10 mouse cellular contexts compared by ENCODE assay signal in the genomic region with DNA sequence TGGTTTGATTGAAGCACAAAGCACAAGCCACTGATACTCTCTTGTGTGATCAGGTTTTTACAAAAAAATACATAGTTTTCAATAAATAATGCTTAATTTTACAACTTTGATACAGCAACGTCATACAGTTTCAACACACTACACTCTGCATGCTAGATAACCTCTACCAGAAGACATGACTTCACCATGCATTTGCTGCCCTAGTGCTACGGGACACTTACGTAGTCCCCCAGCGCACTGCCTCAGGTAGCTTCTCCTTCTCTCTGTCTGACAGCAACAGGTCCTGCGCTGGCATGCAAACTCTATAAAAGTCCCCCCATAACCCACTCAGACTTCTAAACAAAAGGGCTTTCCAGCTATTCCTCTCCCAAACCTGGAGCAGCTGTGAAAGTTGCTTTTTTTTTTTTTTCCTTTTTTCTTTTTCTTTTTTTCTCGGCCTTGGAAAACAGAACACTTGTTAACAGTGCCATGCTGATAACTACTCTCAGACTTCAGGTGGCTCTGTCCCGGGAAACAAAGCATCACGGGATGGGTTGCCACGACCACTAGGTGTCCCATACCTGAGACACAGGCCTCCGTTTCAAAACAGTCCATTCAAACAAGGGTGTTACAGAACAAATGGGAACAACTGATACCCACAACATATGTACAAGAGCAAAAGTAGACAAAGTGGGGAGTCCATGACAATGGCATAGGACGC. TPM values are rescaled to one million over a fixed set of nuclear protein-coding genes. Genes with fewer than 3 reads are reported as not detected.
DNase-seq lines count a peak whose midpoint lies in the region; ATAC-seq and TF ChIP-seq lines count a peak whose summit lies in the region.
"Had no signal": no experiment of that assay in that cellular context is flagged by ENCODE, and none has a peak within 500 bp of the region (broad histone marks: within the 10 kb centered on the region; RNA-seq: fewer than 3 reads in every experiment).

No protein-coding gene starts in this region.

- peak overlapping the region; percentile 100 for H3K9ac ChIP-seq in forebrain, embryonic 14.5 days (ENCODE audit: low read length)
- H3K9ac ChIP-seq in limb, embryonic 15.5 days, result no peak overlapping the region
- H3K9ac ChIP-seq: heart, embryonic 12.5 days had no signal

- no peak overlapping the region for H3K4me3 ChIP-seq in E14TG2a.4 (replicated peaks; ENCODE audit: low read length)
- H3K4me3 ChIP-seq in forebrain, embryonic 14.5 days (ENCODE audit: low read depth, low read length), result peak overlapping the region; percentile 100
- no peak overlapping the region for H3K4me3 ChIP-seq in limb, embryonic 15.5 days
- no peak overlapping the region for H3K4me3 ChIP-seq in gastrocnemius, adult 2 months
- H3K4me3 ChIP-seq in thymus, adult 2 months (ENCODE audit: control insufficient read depth, insufficient read depth, low read length), result no peak overlapping the region
- H3K4me3 ChIP-seq: heart, embryonic 12.5 days had no signal

- H3K4me1 ChIP-seq in E14TG2a.4 (replicated peaks; ENCODE audit: low read depth, low read length), result peaks cover 32% of the 10 kb centered on the region
- peaks cover 11% of the 10 kb centered on the region; the same call in 1 of the 2 replicates for H3K4me1 ChIP-seq in forebrain, embryonic 14.5 days (ENCODE audit: control insufficient read depth, insufficient read depth, low read length)
- 0 out of 2 replicates have a peak, but pooled peaks cover 2% of the 10 kb centered on the region for H3K4me1 ChIP-seq in limb, embryonic 15.5 days
- H3K4me1 ChIP-seq in thymus, adult 2 months (replicated peaks; ENCODE audit: control insufficient read depth, insufficient read depth, low read length), result no peaks in the 10 kb centered on the region

- peak overlapping the region; percentile 72 for H3K27ac ChIP-seq in forebrain, embryonic 14.5 days (ENCODE audit: low read depth, low read length)
- H3K27ac ChIP-seq in limb, embryonic 15.5 days, result no peak overlapping the region
- H3K27ac ChIP-seq in gastrocnemius, adult 2 months, result no peak overlapping the region
- no peak overlapping the region for H3K27ac ChIP-seq in thymus, adult 2 months (ENCODE audit: control insufficient read depth, insufficient read depth, low read length)

- no peak for TF ChIP-seq POLR2A in thymus, adult 2 months (IDR thresholded peaks at IDR 0.05; ENCODE audit: control insufficient read depth, extremely low read depth, insufficient read depth, low read length, poor library complexity)

- intact Hi-C loops in gastrocnemius, adult 2 months (cut with DNase I), result no loop called here

- DNase-seq in R1 (ENCODE audit: low read depth, low spot score), result peak; percentile 28
- DNase-seq in forebrain, embryonic 14.5 days (ENCODE audit: low spot score), result peak; percentile 59
- DNase-seq in frontal cortex, postnatal 10 days (ENCODE audit: low spot score in 2 of 2), result no peak
- DNase-seq in gastrocnemius, adult 2 months, result no peak
- DNase-seq in thymus, adult 2 months, result no peak
- DNase-seq: spleen, adult 18-20 months had no signal

- no peaks in the 10 kb centered on the region for H3K36me3 ChIP-seq in E14TG2a.4 (ENCODE audit: insufficient read depth, low read length)
- H3K36me3 ChIP-seq in forebrain, embryonic 14.5 days (ENCODE audit: control insufficient read depth, insufficient read depth, low read length), result peaks cover 54% of the 10 kb centered on the region
- H3K36me3 ChIP-seq in limb, embryonic 15.5 days, result peaks cover 9% of the 10 kb centered on the region; the same call in 1 of the 2 replicates
- no peaks in the 10 kb centered on the region for H3K36me3 ChIP-seq in thymus, adult 2 months (ENCODE audit: control insufficient read depth, insufficient read depth, low read length)

- H3K9me3 ChIP-seq in E14TG2a.4 (ENCODE audit: low read length), result no peaks in the 10 kb centered on the region
- H3K9me3 ChIP-seq in forebrain, embryonic 14.5 days (replicated peaks; ENCODE audit: control insufficient read depth, low read length), result no peaks in the 10 kb centered on the region
- H3K9me3 ChIP-seq in limb, embryonic 15.5 days, result no peaks in the 10 kb centered on the region
- H3K9me3 ChIP-seq: heart, embryonic 12.5 days had no signal

- 0 out of 2 replicates have a peak, but pooled peaks have one; percentile 17 for ATAC-seq in forebrain, embryonic 14.5 days
- ATAC-seq in limb, embryonic 15.5 days (ENCODE audit: insufficient number of reproducible peaks, low FRiP score, low TSS enrichment, low read depth), result no peak

- peak overlapping the region; percentile 87 for H3K4me2 ChIP-seq in forebrain, embryonic 14.5 days (ENCODE audit: low read length)
- peak overlapping the region; percentile 6; the same call in 1 of the 2 replicates for H3K4me2 ChIP-seq in limb, embryonic 15.5 days
- H3K4me2 ChIP-seq: heart, embryonic 12.5 days had no signal

- 46% methylated on average over 11 of the region's 11 CpGs for WGBS in forebrain, embryonic 14.5 days
- 55% methylated on average over 11 of the region's 11 CpGs for WGBS in limb, embryonic 15.5 days
- WGBS in thymus, adult 2 months, result 84% methylated on average over 11 of the region's 11 CpGs

- peak; percentile 15; the same call in 1 of the 2 replicates for TF ChIP-seq CTCF in E14TG2a.4 (conservative IDR thresholded peaks at IDR 0.05; ENCODE audit: low read length)
- TF ChIP-seq CTCF in gastrocnemius, adult 2 months (IDR thresholded peaks at IDR 0.05), result no peak
- TF ChIP-seq CTCF in thymus, adult 2 months (IDR thresholded peaks at IDR 0.05; ENCODE audit: borderline replicate concordance, control insufficient read depth, extremely low read depth, insufficient read depth, low read length, poor library complexity), result no peak

- H3K27me3 ChIP-seq in E14TG2a.4 (ENCODE audit: insufficient read depth, low read length), result peaks cover 46% of the 10 kb centered on the region
- H3K27me3 ChIP-seq in forebrain, embryonic 14.5 days (replicated peaks; ENCODE audit: control insufficient read depth, insufficient read depth, low read length), result no peaks in the 10 kb centered on the region
- no peaks in the 10 kb centered on the region for H3K27me3 ChIP-seq in limb, embryonic 15.5 days
- H3K27me3 ChIP-seq in thymus, adult 2 months (ENCODE audit: control insufficient read depth, insufficient read depth, low read length), result no peaks in the 10 kb centered on the region
- H3K27me3 ChIP-seq: heart, embryonic 12.5 days had no signal

RNA-seq across cellular contexts. Expression of a gene that starts 6.9 kb away (rescaled TPM):
- polyA plus RNA-seq in forebrain, embryonic 14.5 days (2014; fragmentation: Nextera tagmentation; extraction: Ambion mirVana), result 948 and 1,039 TPM in 2 replicates
- polyA plus RNA-seq in limb, embryonic 15.5 days (2015; fragmentation: Nextera tagmentation; extraction: Ambion mirVana), result 59.0 and 68.9 TPM in 2 replicates
- total RNA-seq in gastrocnemius, adult 2 months (2021), result under 1 TPM; 0.05 to 0.11 TPM
- 0.05 and 0.07 TPM in 2 replicates for polyA plus RNA-seq in thymus, adult 2 months (2012; rRNA removed)
- total RNA-seq: MEL had no signal

Comparison
In these comparisons a context has a peak if more than half of its experiments do, and no peak if none do; other contexts are left out.
1. DNase-seq: peak in R1 (single experiment) and forebrain, embryonic 14.5 days (single experiment); none in frontal cortex, postnatal 10 days (0 of 2), gastrocnemius, adult 2 months (single experiment) and thymus, adult 2 months (single experiment).
2. RNA of a gene that starts 6.9 kb away (polyA plus RNA-seq): 948 to 1,039 TPM in forebrain, embryonic 14.5 days and 59.0 to 68.9 TPM in limb, embryonic 15.5 days; 0.05 to 0.07 TPM in thymus, adult 2 months; every median in the first group is over 10 times any median in the second.